Mouse (Mus musculus) kidney, postnatal 36 days (tissue): Measurements from ENCODE around the gene Slc12a8.
"Not testable (repeated sequence)": the region's sequence is repeated elsewhere in the genome, so short reads cannot be mapped to it uniquely, and the experiment has no call there.

Experiments used
- DNase-seq, 2 experiments: peaks; one replicate each; pipeline ENCODE4 v3.0.0; 2021 to 2022; ENCODE audit warnings: mixed read lengths in 2 of 2

The Slc12a8 gene

GRCm38 (mm10) chr16:33516807-33517565, at the start of gene Slc12a8:
Gene Slc12a8 (plus strand): TSS chr16:33517328.
- peak in 1 of 2 experiments; percentile 36 for DNase-seq

GRCm38 (mm10) chr16:33467451-33467850, 49.7 kb upstream of the Slc12a8 start:
- peak; percentile 70 to 71 for DNase-seq

GRCm38 (mm10) chr16:33469973-33470372, 47.2 kb upstream of the Slc12a8 start:
- DNase-seq = no peak

- DNase-seq = no peak
Measured at GRCm38 (mm10) chr16:33474381-33474780, 42.7 kb upstream of the Slc12a8 start.

GRCm38 (mm10) chr16:33479926-33480325, 37.2 kb upstream of the Slc12a8 start:
- DNase-seq = no peak

GRCm38 (mm10) chr16:33481148-33481547, 36.0 kb upstream of the Slc12a8 start:
- DNase-seq = peak; percentile 25 to 74

- DNase-seq = no peak
Measured at GRCm38 (mm10) chr16:33482309-33482708, 34.8 kb upstream of the Slc12a8 start.

- no peak for DNase-seq
Measured at GRCm38 (mm10) chr16:33487709-33488108, 29.4 kb upstream of the Slc12a8 start.

GRCm38 (mm10) chr16:33494374-33494773, 22.8 kb upstream of the Slc12a8 start:
- DNase-seq = no peak

GRCm38 (mm10) chr16:33508082-33508481, 9.0 kb upstream of the Slc12a8 start:
- no peak for DNase-seq

- not testable (repeated sequence) for DNase-seq
Measured at GRCm38 (mm10) chr16:33509231-33509630, 7.9 kb upstream of the Slc12a8 start.

- DNase-seq = not testable (repeated sequence)
Measured at GRCm38 (mm10) chr16:33510856-33511255, 6.3 kb upstream of the Slc12a8 start.

GRCm38 (mm10) chr16:33512555-33512954, 4.6 kb upstream of the Slc12a8 start:
- DNase-seq = no peak

- peak in 1 of 2 experiments; percentile 23 for DNase-seq
Measured at GRCm38 (mm10) chr16:33517627-33518026, 499 bp downstream of the Slc12a8 start.

GRCm38 (mm10) chr16:33518236-33518635, 1.1 kb downstream of the Slc12a8 start:
- no peak for DNase-seq

GRCm38 (mm10) chr16:33519916-33520568, 2.9 kb downstream of the Slc12a8 start:
- DNase-seq = no peak

GRCm38 (mm10) chr16:33522516-33522915, 5.4 kb downstream of the Slc12a8 start:
- no peak for DNase-seq

GRCm38 (mm10) chr16:33523571-33523970, 6.4 kb downstream of the Slc12a8 start:
- no peak for DNase-seq

GRCm38 (mm10) chr16:33529502-33530454, 12.7 kb downstream of the Slc12a8 start:
- no peak for DNase-seq

- DNase-seq = no peak
Measured at GRCm38 (mm10) chr16:33531184-33531583, 14.1 kb downstream of the Slc12a8 start.

- DNase-seq = no peak
Measured at GRCm38 (mm10) chr16:33536456-33536855, 19.3 kb downstream of the Slc12a8 start.

GRCm38 (mm10) chr16:33537499-33538225, 20.5 kb downstream of the Slc12a8 start:
- DNase-seq = no peak
